Mouse (Mus musculus) ES-Bruce4 (cell line): ENCODE measurements around the gene Wdr5.

Experiments
- CTCF ChIP-seq: IDR thresholded peaks from one replicate; pipeline ENCODE4 v1.8.1; 2011; ENCODE audit warnings: low read depth, low read length
- EP300 ChIP-seq: IDR thresholded peaks from 2 replicates; pipeline ENCODE4 v1.6.1; 2011; ENCODE audit warnings: low read depth, low read length; ENCODE audit not compliant: insufficient read depth
- POLR2A ChIP-seq: IDR thresholded peaks from one replicate; pipeline ENCODE4 v1.8.1; 2011; ENCODE audit warnings: low read length; ENCODE audit not compliant: insufficient read depth

DNA sequence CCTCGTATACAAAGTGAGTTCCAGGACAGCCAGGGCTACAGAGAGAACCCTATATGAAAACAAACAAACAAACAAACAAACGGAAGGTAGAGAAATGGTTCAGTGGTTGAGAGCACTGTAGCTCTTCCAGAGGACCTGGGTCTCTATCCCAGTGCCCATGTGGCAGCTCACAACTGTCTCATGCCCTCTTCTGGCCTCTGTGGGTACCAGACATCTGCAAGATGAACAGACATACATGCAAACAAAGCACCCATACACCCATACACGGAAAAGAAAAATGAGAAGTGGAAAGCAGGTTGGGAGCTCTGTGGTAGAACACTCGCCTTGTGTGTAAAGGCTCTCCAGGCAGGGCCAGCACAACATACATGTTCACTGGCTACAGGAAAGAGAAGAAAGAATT, 34.6 kb upstream of the Wdr5 start:
- TF ChIP-seq CTCF: no peak
- no peak for TF ChIP-seq POLR2A
- no peak for TF ChIP-seq EP300
